In genomic region chr5:30072825-30073821, GRCm38 (mm10) we compare ENCODE assay signal across 8 mouse cellular contexts. TPM values are rescaled to one million over a fixed set of nuclear protein-coding genes. Genes with fewer than 3 reads are reported as not detected.
A peak's percentile ranks its signal among the peaks of the same experiment; 100 is the strongest.
DNase-seq lines count a peak whose midpoint lies in the region; ATAC-seq and TF ChIP-seq lines count a peak whose summit lies in the region.

Tyms (minus strand) TSS chr5:30073617.

- peak within 1 kb of the TSS; percentile 58 for H3K4me2 ChIP-seq in embryonic facial prominence, embryonic 12.5 days (replicated peaks)
- H3K4me2 ChIP-seq in limb, embryonic 12.5 days = peak within 1 kb of the TSS; percentile 72
- peak within 1 kb of the TSS; percentile 87 for H3K4me2 ChIP-seq in midbrain, embryonic 15.5 days

- H3K4me1 ChIP-seq in embryonic facial prominence, embryonic 12.5 days = peaks cover 9% of the 10 kb centered on the region
- no peaks in the 10 kb centered on the region for H3K4me1 ChIP-seq in kidney, adult 2 months (ENCODE audit: control insufficient read depth, insufficient read depth, low read length)
- peaks cover 8% of the 10 kb centered on the region for H3K4me1 ChIP-seq in limb, embryonic 12.5 days (replicated peaks)
- H3K4me1 ChIP-seq in midbrain, embryonic 15.5 days = peaks cover 7% of the 10 kb centered on the region

- TF ChIP-seq POLR2A in kidney, adult 2 months (IDR thresholded peaks at IDR 0.05; ENCODE audit: low read depth, low read length) = no peak

- 0 out of 2 replicates have a peak, but pooled peaks have one; percentile 2 for TF ChIP-seq CTCF in kidney, adult 2 months (conservative IDR thresholded peaks at IDR 0.05; ENCODE audit: insufficient read depth, insufficient read length, low read depth, low read length)

- peak within 1 kb of the TSS; percentile 74 for H3K4me3 ChIP-seq in embryonic facial prominence, embryonic 12.5 days
- H3K4me3 ChIP-seq in kidney, adult 2 months (ENCODE audit: insufficient read depth, low read depth, low read length) = peak within 1 kb of the TSS; percentile 98
- H3K4me3 ChIP-seq in limb, embryonic 12.5 days (replicated peaks) = peak within 1 kb of the TSS; percentile 80
- H3K4me3 ChIP-seq in midbrain, embryonic 15.5 days = peak within 1 kb of the TSS; percentile 64

- H3K9me3 ChIP-seq in embryonic facial prominence, embryonic 12.5 days = no peaks in the 10 kb centered on the region
- H3K9me3 ChIP-seq in limb, embryonic 12.5 days = no peaks in the 10 kb centered on the region
- H3K9me3 ChIP-seq in midbrain, embryonic 15.5 days = no peaks in the 10 kb centered on the region

- peaks cover 24% of the 10 kb centered on the region for H3K36me3 ChIP-seq in embryonic facial prominence, embryonic 12.5 days
- H3K36me3 ChIP-seq in kidney, adult 2 months (ENCODE audit: control insufficient read depth, insufficient read depth, low read length) = no peaks in the 10 kb centered on the region
- H3K36me3 ChIP-seq in limb, embryonic 12.5 days = peaks cover 34% of the 10 kb centered on the region
- 0 out of 2 replicates have a peak, but pooled peaks cover 3% of the 10 kb centered on the region for H3K36me3 ChIP-seq in midbrain, embryonic 15.5 days (replicated peaks)

- no peaks in the 10 kb centered on the region for H3K27me3 ChIP-seq in embryonic facial prominence, embryonic 12.5 days
- H3K27me3 ChIP-seq in kidney, adult 2 months (replicated peaks; ENCODE audit: control insufficient read depth, insufficient read depth, low read length) = no peaks in the 10 kb centered on the region
- no peaks in the 10 kb centered on the region for H3K27me3 ChIP-seq in limb, embryonic 12.5 days
- no peaks in the 10 kb centered on the region for H3K27me3 ChIP-seq in midbrain, embryonic 15.5 days (replicated peaks)

- 3% methylated on average over 45 of the region's 45 CpGs for WGBS in embryonic facial prominence, embryonic 12.5 days
- 2% methylated on average over 45 of the region's 45 CpGs for WGBS in kidney, adult 2 months
- 2% methylated on average over 45 of the region's 45 CpGs for WGBS in limb, embryonic 12.5 days
- WGBS in midbrain, embryonic 15.5 days = 1% methylated on average over 45 of the region's 45 CpGs

- H3K27ac ChIP-seq in embryonic facial prominence, embryonic 12.5 days = peak within 1 kb of the TSS; percentile 85
- H3K27ac ChIP-seq in kidney, adult 2 months (ENCODE audit: insufficient read depth, low read depth, low read length) = peak within 1 kb of the TSS; percentile 77
- peak within 1 kb of the TSS; percentile 91 for H3K27ac ChIP-seq in limb, embryonic 12.5 days
- H3K27ac ChIP-seq in midbrain, embryonic 15.5 days = peak within 1 kb of the TSS; percentile 67

- peak; percentile 88 for DNase-seq in 3134 (ENCODE audit: extremely low read depth, insufficient read length, low spot score)
- DNase-seq in adrenal gland, postnatal 25 days = peak; percentile 80
- DNase-seq in heart, adult 18-20 months = peak; percentile 81 to 84
- peak; percentile 89 for DNase-seq in kidney, adult 2 months
- peak; percentile 64 to 87 for DNase-seq in spleen, postnatal 10 days (ENCODE audit: low spot score in 2 of 2)

- ATAC-seq in embryonic facial prominence, embryonic 12.5 days (ENCODE audit: insufficient number of reproducible peaks, insufficient read depth, low FRiP score, low TSS enrichment) = peak; percentile 90
- peak; percentile 87 for ATAC-seq in limb, embryonic 12.5 days (ENCODE audit: insufficient number of reproducible peaks, insufficient read depth, low FRiP score, low TSS enrichment, low read depth)
- peak; percentile 96 for ATAC-seq in midbrain, embryonic 15.5 days (replicated peaks)

- H3K9ac ChIP-seq in embryonic facial prominence, embryonic 12.5 days = peak within 1 kb of the TSS; percentile 72
- H3K9ac ChIP-seq in limb, embryonic 12.5 days (replicated peaks) = peak within 1 kb of the TSS; percentile 82
- H3K9ac ChIP-seq in midbrain, embryonic 15.5 days = peak within 1 kb of the TSS; percentile 57

RNA-seq across cellular contexts. Expression of gene Tyms, which starts in this region (rescaled TPM):
- total RNA-seq in adrenal gland, postnatal 25 days (2021) = 26.6 and 33.0 TPM in 2 replicates
- 279 and 288 TPM in 2 replicates for polyA plus RNA-seq in embryonic facial prominence, embryonic 12.5 days (2016; fragmentation: Nextera tagmentation; extraction: Ambion mirVana)
- 1 to 10 TPM; 3.0 to 3.1 TPM for total RNA-seq in heart, adult 18-20 months (2021)
- 25.0 and 35.1 TPM in 2 replicates for polyA plus RNA-seq in kidney, adult 2 months (2012; rRNA removed)
- polyA plus RNA-seq in limb, embryonic 12.5 days (2016; fragmentation: Nextera tagmentation; extraction: Ambion mirVana) = 346 and 354 TPM in 2 replicates
- polyA plus RNA-seq in midbrain, embryonic 15.5 days (2015; fragmentation: Nextera tagmentation; extraction: Ambion mirVana) = 37.8 and 45.6 TPM in 2 replicates

Comparison
In these comparisons a context has a peak if more than half of its experiments do, and no peak if none do; other contexts are left out.
1. Peak in every context shown above with its lines: DNase-seq, ATAC-seq, H3K4me3 ChIP-seq and H3K27ac ChIP-seq.